Mouse (Mus musculus): ENCODE data around the gene Mast4. TPM values are rescaled to one million over a fixed set of nuclear protein-coding genes. Genes with fewer than 3 reads are reported as not detected.
"Not testable (repeated sequence)": the region's sequence is repeated elsewhere in the genome, so short reads cannot be mapped to it uniquely, and the experiment has no call there.

Mast4 gene
- 10 to 100 TPM; 45.9 to 49.2 TPM for total RNA-seq (2021)
- long read RNA-seq, experiment 1, partial matches to known transcripts = 0 of 9 reads
- long read RNA-seq, experiment 1, other reads (novel, unspliced or antisense) = 9 of 9 reads
- long read RNA-seq, experiment 2, partial matches to known transcripts = 0 of 10 reads
- long read RNA-seq, experiment 2, other reads (novel, unspliced or antisense) = 10 of 10 reads

GRCm38 (mm10) chr13:103334392-103334686 is at the start of gene Mast4:
Gene Mast4 (minus strand): TSS chr13:103334497.
- intact Hi-C loops (cut with DNase I) = loop anchor here (5.0 to 10.0 kb wide), 4 partner anchors 62 to 308 kb away; no protein-coding TSS in a partner anchor
- DNase-seq = peak; percentile 93 to 94

GRCm38 (mm10) chr13:103374495-103374894 is 40.2 kb upstream of the Mast4 start:
- no peak for DNase-seq
- intact Hi-C loops (cut with DNase I) = no loop called here

GRCm38 (mm10) chr13:103369194-103369593 is 34.9 kb upstream of the Mast4 start:
- DNase-seq = no peak
- intact Hi-C loops (cut with DNase I) = no loop called here

- intact Hi-C loops (cut with DNase I) = no loop called here
- DNase-seq = no peak
These were observed 28.9 kb upstream of the Mast4 start for GRCm38 (mm10) chr13:103363181-103363580.

GRCm38 (mm10) chr13:103357415-103357814 is 23.1 kb upstream of the Mast4 start:
- intact Hi-C loops (cut with DNase I); DNase-seq: not testable (repeated sequence)

- DNase-seq; intact Hi-C loops (cut with DNase I): not testable (repeated sequence)
These were observed 22.6 kb upstream of the Mast4 start for GRCm38 (mm10) chr13:103356909-103357308.

GRCm38 (mm10) chr13:103354737-103355136 is 20.4 kb upstream of the Mast4 start:
- DNase-seq = peak in 1 of 2 experiments; percentile 12
- intact Hi-C loops (cut with DNase I) = no loop called here

- intact Hi-C loops (cut with DNase I) = no loop called here
- DNase-seq = no peak
These were observed 10.5 kb upstream of the Mast4 start for GRCm38 (mm10) chr13:103344749-103345148.

GRCm38 (mm10) chr13:103344006-103344720 is 9.9 kb upstream of the Mast4 start:
- DNase-seq = no peak
- intact Hi-C loops (cut with DNase I) = no loop called here

GRCm38 (mm10) chr13:103341031-103341430 is 6.7 kb upstream of the Mast4 start:
- DNase-seq = no peak
- intact Hi-C loops (cut with DNase I) = no loop called here

GRCm38 (mm10) chr13:103338616-103339015 is 4.3 kb upstream of the Mast4 start:
- DNase-seq = peak; percentile 61 to 65
- intact Hi-C loops (cut with DNase I) = loop anchor here (10.0 kb wide), 1 partner anchor 124 kb away; no protein-coding TSS in a partner anchor

- no peak for DNase-seq
- intact Hi-C loops (cut with DNase I) = loop anchor here (10.0 kb wide), 1 partner anchor 121 kb away; no protein-coding TSS in a partner anchor
These were observed 1.9 kb upstream of the Mast4 start for GRCm38 (mm10) chr13:103336237-103336636.

GRCm38 (mm10) chr13:103334723-103335458 is 594 bp upstream of the Mast4 start:
- intact Hi-C loops (cut with DNase I) = loop anchor here (5.0 to 10.0 kb wide), 4 partner anchors 63 to 307 kb away; no protein-coding TSS in a partner anchor
- peak in 1 of 2 experiments; percentile 29 for DNase-seq

- peak; percentile 61 to 69 for DNase-seq
- intact Hi-C loops (cut with DNase I) = loop anchor here (5.0 to 10.0 kb wide), 4 partner anchors 61 to 309 kb away; no protein-coding TSS in a partner anchor
These were observed 501 bp downstream of the Mast4 start for GRCm38 (mm10) chr13:103333601-103334391.

GRCm38 (mm10) chr13:103333153-103333552 is 1.1 kb downstream of the Mast4 start:
- DNase-seq = no peak

GRCm38 (mm10) chr13:103332731-103333130 is 1.6 kb downstream of the Mast4 start:
- intact Hi-C loops (cut with DNase I) = loop anchor here (5.0 to 10.0 kb wide), 4 partner anchors 60 to 310 kb away; no protein-coding TSS in a partner anchor
- DNase-seq = peak in 1 of 2 experiments; percentile 14

More at GRCm38 (mm10) chr13:103333153-103333552, 1.1 kb downstream of the Mast4 start:
- intact Hi-C loops (cut with DNase I) = loop anchor here (5.0 to 10.0 kb wide), 4 partner anchors 61 to 309 kb away; no protein-coding TSS in a partner anchor

GRCm38 (mm10) chr13:103331096-103331495 is 3.2 kb downstream of the Mast4 start:
- no peak for DNase-seq
- intact Hi-C loops (cut with DNase I) = loop anchor here (5.0 to 10.0 kb wide), 4 partner anchors 59 to 311 kb away; no protein-coding TSS in a partner anchor

GRCm38 (mm10) chr13:103328299-103328698 is 6.0 kb downstream of the Mast4 start:
- intact Hi-C loops (cut with DNase I) = no loop called here
- no peak for DNase-seq

- intact Hi-C loops (cut with DNase I) = no loop called here
- DNase-seq = no peak
These were observed 6.5 kb downstream of the Mast4 start for GRCm38 (mm10) chr13:103327843-103328242.

- no peak for DNase-seq
- intact Hi-C loops (cut with DNase I) = no loop called here
These were observed 8.1 kb downstream of the Mast4 start for GRCm38 (mm10) chr13:103326186-103326585.
